Mouse (Mus musculus) MEL (cell line): ENCODE data around the gene Usp18. TPM values are rescaled to one million over a fixed set of nuclear protein-coding genes. Genes with fewer than 3 reads are reported as not detected.

Source experiments
- DNase-seq: peaks from one replicate; pipeline ENCODE4 v3.0.0; 2011; ENCODE audit warnings: low read depth, low spot score
- H3K27ac ChIP-seq: 2 replicates; pipeline ENCODE4 v1.5.1; 2012; ENCODE audit warnings: low read depth, mild to moderate bottlenecking, control low read depth, low read length, moderate library complexity; ENCODE audit not compliant: control insufficient read depth
- H3K27me3 ChIP-seq, 2 experiments: fragments of 150-350 bp in 1 of 2; sonication (generic) in 1 of 2; 2 replicates each; pipeline ENCODE4 v1.6.1; 2012; ENCODE audit warnings: low read length in 2 of 2, mild to moderate bottlenecking in 2 of 2, improper control_type of control experiment in 1 of 2, moderate library complexity in 1 of 2; ENCODE audit not compliant: insufficient read depth in 2 of 2, control insufficient read depth in 1 of 2
- H3K36me3 ChIP-seq, 2 experiments: 2 replicates each; pipeline ENCODE4 v1.6.1; 2012 to 2014; ENCODE audit warnings: low read length in 2 of 2, improper control_type of control experiment in 1 of 2, inconsistent platforms in 1 of 2, mild to moderate bottlenecking in 1 of 2; ENCODE audit not compliant: insufficient read depth in 2 of 2, control insufficient read depth in 1 of 2
- H3K4me1 ChIP-seq, 2 experiments: fragments of 150-350 bp in 1 of 2; sonication (generic) in 1 of 2; 2 replicates each; pipeline ENCODE4 v1.6.1; 2012; ENCODE audit warnings: low read length in 2 of 2, improper control_type of control experiment in 1 of 2, mild to moderate bottlenecking in 1 of 2; ENCODE audit not compliant: insufficient read depth in 2 of 2, control insufficient read depth in 1 of 2
- H3K4me3 ChIP-seq, 2 experiments: fragments of 150-350 bp in 1 of 2; sonication (generic) in 1 of 2; 2 replicates each; pipeline ENCODE4 v1.5.1; 2012; ENCODE audit warnings: low read depth in 2 of 2, low read length in 2 of 2, mild to moderate bottlenecking in 2 of 2, moderate library complexity in 2 of 2, control low read depth in 1 of 2, improper control_type of control experiment in 1 of 2; ENCODE audit not compliant: control insufficient read depth in 1 of 2, insufficient read depth in 1 of 2
- H3K79me2 ChIP-seq: 2 replicates; pipeline ENCODE4 v1.6.1; 2012; ENCODE audit warnings: mild to moderate bottlenecking, low read length, moderate library complexity; ENCODE audit not compliant: control insufficient read depth, poor library complexity, insufficient read depth
- H3K9ac ChIP-seq: 2 replicates; pipeline ENCODE4 v1.6.1; 2012; ENCODE audit warnings: low read depth, mild to moderate bottlenecking, control low read depth, low read length, moderate library complexity; ENCODE audit not compliant: control insufficient read depth, poor library complexity, severe bottlenecking
- H3K9me3 ChIP-seq: fragments of 150-350 bp; sonication (generic); replicated peaks from 2 replicates; pipeline ENCODE4 v1.6.1; 2012; ENCODE audit warnings: mild to moderate bottlenecking, low read length, improper control_type of control experiment, moderate library complexity; ENCODE audit not compliant: insufficient read depth
- BHLHE40 ChIP-seq: IDR thresholded peaks from 2 replicates; pipeline ENCODE4 v1.6.1; 2012; ENCODE audit warnings: low read depth, mild to moderate bottlenecking, inconsistent platforms, low read length, improper control_type of control experiment, borderline replicate concordance
- CHD1 ChIP-seq: IDR thresholded peaks from 2 replicates; pipeline ENCODE4 v1.6.1; 2012; ENCODE audit warnings: low read depth, mild to moderate bottlenecking, inconsistent platforms, low read length, improper control_type of control experiment
- E2F4 ChIP-seq: IDR thresholded peaks from 2 replicates; pipeline ENCODE4 v1.6.1; 2011; ENCODE audit warnings: low read depth, low read length, improper control_type of control experiment, borderline replicate concordance
- ELF1 ChIP-seq: IDR thresholded peaks from 2 replicates; pipeline ENCODE4 v1.6.1; 2014; ENCODE audit warnings: low read depth, mild to moderate bottlenecking, inconsistent platforms, low read length, improper control_type of control experiment, moderate library complexity
- EP300 ChIP-seq, 2 experiments: IDR thresholded peaks; 2 replicates each; pipeline ENCODE4 v1.6.1; 2011; ENCODE audit warnings: improper control_type of control experiment in 2 of 2, low read length in 2 of 2, low read depth in 1 of 2, mild to moderate bottlenecking in 1 of 2
- ETS1 ChIP-seq: IDR thresholded peaks from 2 replicates; pipeline ENCODE4 v1.6.1; 2012; ENCODE audit warnings: low read depth, mild to moderate bottlenecking, inconsistent platforms, low read length, improper control_type of control experiment, moderate library complexity
- GABPA ChIP-seq: IDR thresholded peaks from 2 replicates; pipeline ENCODE4 v1.6.1; 2012; ENCODE audit warnings: low read depth, mild to moderate bottlenecking, inconsistent platforms, low read length, improper control_type of control experiment, moderate library complexity
- HCFC1 ChIP-seq: IDR thresholded peaks from 2 replicates; pipeline ENCODE4 v1.6.1; 2012; ENCODE audit warnings: low read depth, mild to moderate bottlenecking, inconsistent platforms, low read length, improper control_type of control experiment, moderate library complexity
- JUND ChIP-seq: IDR thresholded peaks from 2 replicates; pipeline ENCODE4 v1.6.1; 2011; ENCODE audit warnings: low read depth, mild to moderate bottlenecking, improper control_type of control experiment, low read length
- KAT2A ChIP-seq: conservative IDR thresholded peaks from 2 replicates; pipeline ENCODE4 v1.6.1; 2012; ENCODE audit warnings: low read depth, low read length, improper control_type of control experiment, inconsistent platforms
- MAFK ChIP-seq: IDR thresholded peaks from 2 replicates; pipeline ENCODE4 v1.6.1; 2011; ENCODE audit warnings: low read depth, mild to moderate bottlenecking, low read length, improper control_type of control experiment, borderline replicate concordance
- MAX ChIP-seq: IDR thresholded peaks from 2 replicates; pipeline ENCODE4 v1.6.1; 2011; ENCODE audit warnings: low read length, improper control_type of control experiment
- MAZ ChIP-seq: IDR thresholded peaks from 2 replicates; pipeline ENCODE4 v1.6.1; 2012; ENCODE audit warnings: low read depth, mild to moderate bottlenecking, inconsistent platforms, low read length, improper control_type of control experiment
- MYB ChIP-seq: IDR thresholded peaks from 2 replicates; pipeline ENCODE4 v1.6.1; 2011; ENCODE audit warnings: mild to moderate bottlenecking, low read depth, low read length, improper control_type of control experiment
- MYC ChIP-seq: IDR thresholded peaks from 2 replicates; pipeline ENCODE4 v1.6.1; 2011; ENCODE audit warnings: low read depth, mild to moderate bottlenecking, low read length, improper control_type of control experiment, moderate library complexity
- NELFE ChIP-seq: IDR thresholded peaks from 2 replicates; pipeline ENCODE4 v1.6.1; 2011; ENCODE audit warnings: low read depth, low read length, improper control_type of control experiment
- POLR2A ChIP-seq, 2 experiments: IDR thresholded peaks; 2 replicates each; pipeline ENCODE4 v1.6.1; 2011 to 2012; ENCODE audit warnings: low read length in 2 of 2, mild to moderate bottlenecking in 2 of 2, control low read depth in 1 of 2, improper control_type of control experiment in 1 of 2, low read depth in 1 of 2, moderate library complexity in 1 of 2; ENCODE audit not compliant: control insufficient read depth in 1 of 2, insufficient read depth in 1 of 2, poor library complexity in 1 of 2
- POLR2AphosphoS2 ChIP-seq: IDR thresholded peaks from 2 replicates; pipeline ENCODE4 v1.6.1; 2011; ENCODE audit warnings: low read length, improper control_type of control experiment
- POLR2AphosphoS5 ChIP-seq: IDR thresholded peaks from 2 replicates; pipeline ENCODE4 v1.6.1; 2012; ENCODE audit warnings: low read depth, borderline replicate concordance, mild to moderate bottlenecking, inconsistent platforms, low read length, moderate library complexity, mixed read lengths
- RAD21 ChIP-seq: IDR thresholded peaks from 2 replicates; pipeline ENCODE4 v1.6.1; 2011; ENCODE audit warnings: mild to moderate bottlenecking, low read depth, low read length, improper control_type of control experiment
- RCOR1 ChIP-seq: IDR thresholded peaks from 2 replicates; pipeline ENCODE4 v1.6.1; 2012; ENCODE audit warnings: low read depth, mild to moderate bottlenecking, inconsistent platforms, low read length, improper control_type of control experiment
- SIN3A ChIP-seq: IDR thresholded peaks from 2 replicates; pipeline ENCODE4 v1.6.1; 2012; ENCODE audit warnings: low read length, improper control_type of control experiment, inconsistent platforms
- SMC3 ChIP-seq: IDR thresholded peaks from 2 replicates; pipeline ENCODE4 v1.6.1; 2011; ENCODE audit warnings: low read depth, low read length, improper control_type of control experiment
- TAL1 ChIP-seq: IDR thresholded peaks from 2 replicates; pipeline ENCODE4 v1.6.1; 2012; ENCODE audit warnings: mild to moderate bottlenecking, inconsistent platforms, low read length, moderate library complexity, mixed read lengths
- TCF12 ChIP-seq: IDR thresholded peaks from 2 replicates; pipeline ENCODE4 v1.6.1; 2014; ENCODE audit warnings: low read depth, mild to moderate bottlenecking, inconsistent platforms, low read length, improper control_type of control experiment, moderate library complexity
- UBTF ChIP-seq: IDR thresholded peaks from 2 replicates; pipeline ENCODE4 v1.6.1; 2012; ENCODE audit warnings: low read depth, mild to moderate bottlenecking, inconsistent platforms, low read length, improper control_type of control experiment, moderate library complexity, borderline replicate concordance; ENCODE audit not compliant: insufficient read depth
- USF1 ChIP-seq: IDR thresholded peaks from 2 replicates; pipeline ENCODE4 v1.6.1; 2014; ENCODE audit warnings: low read depth, mild to moderate bottlenecking, inconsistent platforms, low read length, improper control_type of control experiment, moderate library complexity
- USF2 ChIP-seq, 2 experiments: IDR thresholded peaks; 2 replicates each; pipeline ENCODE4 v1.6.1; 2011 to 2012; ENCODE audit warnings: improper control_type of control experiment in 2 of 2, low read length in 2 of 2, borderline replicate concordance in 1 of 2, inconsistent platforms in 1 of 2, low read depth in 1 of 2, mild to moderate bottlenecking in 1 of 2; ENCODE audit not compliant: insufficient read depth in 1 of 2
- ZC3H11A ChIP-seq: IDR thresholded peaks from 2 replicates; pipeline ENCODE4 v1.6.1; 2012; ENCODE audit warnings: low read depth, mild to moderate bottlenecking, inconsistent platforms, low read length, improper control_type of control experiment
- ZKSCAN1 ChIP-seq: IDR thresholded peaks from 2 replicates; pipeline ENCODE4 v1.6.1; 2012; ENCODE audit warnings: low read depth, mild to moderate bottlenecking, inconsistent platforms, low read length, improper control_type of control experiment, moderate library complexity
- ZMIZ1 ChIP-seq: IDR thresholded peaks from 2 replicates; pipeline ENCODE4 v1.6.1; 2012; ENCODE audit warnings: low read depth, mild to moderate bottlenecking, inconsistent platforms, low read length, improper control_type of control experiment, moderate library complexity
- ZNF384 ChIP-seq: IDR thresholded peaks from 2 replicates; pipeline ENCODE4 v1.6.1; 2012; ENCODE audit warnings: low read depth, mild to moderate bottlenecking, inconsistent platforms, low read length, improper control_type of control experiment
- polyA plus RNA-seq, 2 experiments: library from polyadenylated mRNA; stranded (reverse) in 1 of 2; unstranded in 1 of 2; fragments of >175 nt in 1 of 2; fragments of >200 nt in 1 of 2; gene quantifications; 2 replicates each; pipeline versions ENCODE4 v1.2.1 to v1.2.4; 2012; ENCODE audit warnings: low replicate concordance in 2 of 2, low read depth in 1 of 2; ENCODE audit not compliant: insufficient read length in 2 of 2, insufficient read depth in 1 of 2, missing spikeins in 1 of 2
- total RNA-seq: library from RNA; depleted of rRNA; stranded (reverse); fragments of 300-350 nt; gene quantifications from 2 replicates; pipeline ENCODE4 v1.2.3, GENCODE M21; 2012

The Usp18 gene
- total and polyA plus RNA-seq, 3 experiments, result 0.71 to 0.85 TPM; not detected in 1

GRCm38 (mm10) chr6:121272075-121272800 lies 26.5 kb downstream of the Usp18 start (continued):
- TF ChIP-seq POLR2AphosphoS5, result no peak
- TF ChIP-seq ETS1, result peak; percentile 53
- TF ChIP-seq SMC3, result peak; percentile 74
- no peak for TF ChIP-seq MAX
- no peak for TF ChIP-seq EP300 (IDR thresholded peaks at IDR 0.05; ENCODE audit: low read depth in 1 of 2, low read length in 2 of 2)
- peak; percentile 58 for TF ChIP-seq ZC3H11A
- no peak; the same call in 1 of the 2 replicates for TF ChIP-seq MAZ
- no peak; the same call in 1 of the 2 replicates for TF ChIP-seq GABPA
- no peak for TF ChIP-seq USF2 (IDR thresholded peaks at IDR 0.05; ENCODE audit: borderline replicate concordance in 1 of 2, insufficient read depth in 1 of 2, low read depth in 1 of 2, low read length in 2 of 2)
- no peak for TF ChIP-seq MYB
- TF ChIP-seq UBTF, result no peak
- TF ChIP-seq TAL1, result no peak
- no peak; the same call in 1 of the 2 replicates for TF ChIP-seq SIN3A

GRCm38 (mm10) chr6:121274356-121274755 lies 28.6 kb downstream of the Usp18 start:
- no peak overlapping the region for H3K27ac ChIP-seq
- H3K4me1 ChIP-seq, result peaks cover 4 to 7% of the 10 kb centered on the region in 2 experiments
- no peaks in the 10 kb centered on the region for H3K9me3 ChIP-seq
- peaks cover 9 to 12% of the 10 kb centered on the region in 2 experiments for H3K27me3 ChIP-seq
- H3K9ac ChIP-seq, result no peak overlapping the region
- H3K36me3 ChIP-seq, result peaks cover 0 to 7% of the 10 kb centered on the region in 2 experiments; a peak in 1 of 4 replicates
- no peak overlapping the region for H3K4me3 ChIP-seq
- H3K79me2 ChIP-seq, result no peaks in the 10 kb centered on the region
- peak; percentile 72 for DNase-seq
- no peak for TF ChIP-seq ZNF384
- TF ChIP-seq ZMIZ1, result no peak
- TF ChIP-seq USF2 (IDR thresholded peaks at IDR 0.05; ENCODE audit: borderline replicate concordance in 1 of 2, insufficient read depth in 1 of 2, low read depth in 1 of 2, low read length in 2 of 2), result no peak
- TF ChIP-seq HCFC1, result no peak
- TF ChIP-seq MAFK, result no peak
- TF ChIP-seq ELF1, result no peak
- TF ChIP-seq POLR2AphosphoS2, result no peak
- no peak for TF ChIP-seq BHLHE40
- TF ChIP-seq USF1, result no peak
- TF ChIP-seq POLR2AphosphoS5, result no peak
- no peak for TF ChIP-seq SIN3A
- TF ChIP-seq MYC, result no peak
- TF ChIP-seq TCF12, result no peak
- TF ChIP-seq JUND, result no peak
- peak; percentile 44 for TF ChIP-seq RAD21
- no peak for TF ChIP-seq GABPA
- TF ChIP-seq CHD1, result no peak
- no peak for TF ChIP-seq MYB
- no peak for TF ChIP-seq UBTF
- no peak for TF ChIP-seq POLR2A (IDR thresholded peaks at IDR 0.05; ENCODE audit: control insufficient read depth in 1 of 2, insufficient read depth in 1 of 2, low read depth in 1 of 2, low read length in 2 of 2, poor library complexity in 1 of 2)
- no peak for TF ChIP-seq EP300 (IDR thresholded peaks at IDR 0.05; ENCODE audit: low read depth in 1 of 2, low read length in 2 of 2)
- TF ChIP-seq RCOR1, result 0 out of 2 replicates have a peak, but pooled peaks have one; percentile 39
- TF ChIP-seq SMC3, result peak; percentile 57
- no peak for TF ChIP-seq ZKSCAN1
- no peak for TF ChIP-seq KAT2A
- no peak for TF ChIP-seq ETS1
- TF ChIP-seq ZC3H11A, result peak; percentile 20; the same call in 1 of the 2 replicates
- TF ChIP-seq NELFE, result no peak
- TF ChIP-seq E2F4, result no peak
